Mouse (Mus musculus): ENCODE results near the gene Tbc1d1. TPM values are rescaled to one million over a fixed set of nuclear protein-coding genes. Genes with fewer than 3 reads are reported as not detected.
A peak's percentile ranks its signal among the peaks of the same experiment; 100 is the strongest.

The Tbc1d1 gene
- polyA plus RNA-seq, 1 experiment from 2014 or later = 11.5 TPM

GRCm38 (mm10) chr5:64251435-64251834 lies 95.3 kb downstream of the Tbc1d1 start:
- Histone ChIP-seq H3K27me3 (ENCODE audit: control insufficient read depth, insufficient read depth, low read length) (no peaks in the 10 kb centered on the region), H3K36me3 (ENCODE audit: control insufficient read depth, insufficient read depth, low read length) (no peaks in the 10 kb centered on the region), H3K4me2 (replicated peaks; ENCODE audit: low read depth) (no peak overlapping the region), H3K27ac (replicated peaks) (no peak overlapping the region), H3K9ac (ENCODE audit: low read length) (no peak overlapping the region), H3K4me1 (replicated peaks; ENCODE audit: control insufficient read depth, insufficient read depth) (peaks cover 4% of the 10 kb centered on the region; the same call in 1 of the 2 replicates), H3K9me3 (ENCODE audit: control insufficient read depth, low read length) (no peaks in the 10 kb centered on the region), H3K4me3 (ENCODE audit: low read depth, low read length) (no peak overlapping the region)
- WGBS = 70% methylated on average over 5 of the region's 5 CpGs
- DNase-seq (ENCODE audit: low spot score) (no peak), ATAC-seq (ENCODE audit: low FRiP score, low TSS enrichment) (no peak)
- TF ChIP-seq CTCF (IDR thresholded peaks at IDR 0.05; ENCODE audit: low read depth) = no peak
- no peak for TF ChIP-seq EP300 (optimal IDR thresholded peaks at IDR 0.05)

GRCm38 (mm10) chr5:64254278-64254677 lies 98.2 kb downstream of the Tbc1d1 start:
- H3K4me3 ChIP-seq (ENCODE audit: low read depth, low read length) = no peak overlapping the region
- TF ChIP-seq EP300 (optimal IDR thresholded peaks at IDR 0.05) (no peak), CTCF (IDR thresholded peaks at IDR 0.05; ENCODE audit: low read depth) (no peak)
- no peak for DNase-seq (ENCODE audit: low spot score)
- ATAC-seq (ENCODE audit: low FRiP score, low TSS enrichment) = no peak
- no peak overlapping the region for H3K9ac ChIP-seq (ENCODE audit: low read length)
- H3K36me3 ChIP-seq (ENCODE audit: control insufficient read depth, insufficient read depth, low read length) = peaks cover 2% of the 10 kb centered on the region; the same call in 1 of the 2 replicates
- H3K27me3 ChIP-seq (ENCODE audit: control insufficient read depth, insufficient read depth, low read length) = no peaks in the 10 kb centered on the region
- H3K4me2 ChIP-seq (replicated peaks; ENCODE audit: low read depth) = no peak overlapping the region
- WGBS = 49% methylated on average over 3 of the region's 3 CpGs
- no peaks in the 10 kb centered on the region for H3K9me3 ChIP-seq (ENCODE audit: control insufficient read depth, low read length)
- no peak overlapping the region for H3K27ac ChIP-seq (replicated peaks)
- peaks cover 4% of the 10 kb centered on the region; the same call in 1 of the 2 replicates for H3K4me1 ChIP-seq (replicated peaks; ENCODE audit: control insufficient read depth, insufficient read depth)

- Histone ChIP-seq H3K27ac (replicated peaks) (no peak overlapping the region), H3K4me3 (ENCODE audit: low read depth, low read length) (no peak overlapping the region), H3K4me2 (replicated peaks; ENCODE audit: low read depth) (no peak overlapping the region), H3K9me3 (ENCODE audit: control insufficient read depth, low read length) (no peaks in the 10 kb centered on the region), H3K27me3 (ENCODE audit: control insufficient read depth, insufficient read depth, low read length) (no peaks in the 10 kb centered on the region), H3K4me1 (replicated peaks; ENCODE audit: control insufficient read depth, insufficient read depth) (peaks cover 4% of the 10 kb centered on the region; the same call in 1 of the 2 replicates), H3K9ac (ENCODE audit: low read length) (no peak overlapping the region), H3K36me3 (ENCODE audit: control insufficient read depth, insufficient read depth, low read length) (peaks cover 2% of the 10 kb centered on the region; the same call in 1 of the 2 replicates)
- no peak for ATAC-seq (ENCODE audit: low FRiP score, low TSS enrichment)
- TF ChIP-seq CTCF (IDR thresholded peaks at IDR 0.05; ENCODE audit: low read depth) (no peak), EP300 (optimal IDR thresholded peaks at IDR 0.05) (no peak)
- DNase-seq (ENCODE audit: low spot score) = no peak
- 68% methylated on average over 6 of the region's 6 CpGs for WGBS
Observed at GRCm38 (mm10) chr5:64254988-64255387, 98.9 kb downstream of the Tbc1d1 start.

- no peaks in the 10 kb centered on the region for H3K27me3 ChIP-seq (ENCODE audit: control insufficient read depth, insufficient read depth, low read length)
- TF ChIP-seq CTCF (IDR thresholded peaks at IDR 0.05; ENCODE audit: low read depth) (no peak), EP300 (optimal IDR thresholded peaks at IDR 0.05) (no peak)
- H3K4me1 ChIP-seq (replicated peaks; ENCODE audit: control insufficient read depth, insufficient read depth) = no peaks in the 10 kb centered on the region
- DNase-seq (ENCODE audit: low spot score) (no peak), ATAC-seq (ENCODE audit: low FRiP score, low TSS enrichment) (no peak)
- H3K27ac ChIP-seq (replicated peaks) = no peak overlapping the region
- H3K9me3 ChIP-seq (ENCODE audit: control insufficient read depth, low read length) = no peaks in the 10 kb centered on the region
- WGBS = 90% methylated on average over 11 of the region's 11 CpGs
- H3K36me3 ChIP-seq (ENCODE audit: control insufficient read depth, insufficient read depth, low read length) = no peaks in the 10 kb centered on the region; the same call in 1 of the 2 replicates
- H3K4me2 ChIP-seq (replicated peaks; ENCODE audit: low read depth) = no peak overlapping the region
- no peak overlapping the region for H3K9ac ChIP-seq (ENCODE audit: low read length)
- no peak overlapping the region for H3K4me3 ChIP-seq (ENCODE audit: low read depth, low read length)
Observed at GRCm38 (mm10) chr5:64263348-64263747, 107.2 kb downstream of the Tbc1d1 start.

GRCm38 (mm10) chr5:64263898-64264478 lies 107.9 kb downstream of the Tbc1d1 start:
- Histone ChIP-seq H3K27me3 (ENCODE audit: control insufficient read depth, insufficient read depth, low read length) (no peaks in the 10 kb centered on the region), H3K9ac (ENCODE audit: low read length) (no peak overlapping the region), H3K4me1 (replicated peaks; ENCODE audit: control insufficient read depth, insufficient read depth) (no peaks in the 10 kb centered on the region), H3K4me3 (ENCODE audit: low read depth, low read length) (no peak overlapping the region), H3K27ac (replicated peaks) (no peak overlapping the region), H3K4me2 (replicated peaks; ENCODE audit: low read depth) (no peak overlapping the region), H3K36me3 (ENCODE audit: control insufficient read depth, insufficient read depth, low read length) (no peaks in the 10 kb centered on the region), H3K9me3 (ENCODE audit: control insufficient read depth, low read length) (no peaks in the 10 kb centered on the region)
- ATAC-seq (ENCODE audit: low FRiP score, low TSS enrichment) = peak; percentile 29; the same call in 1 of the 2 replicates
- no peak for TF ChIP-seq CTCF (IDR thresholded peaks at IDR 0.05; ENCODE audit: low read depth)
- no peak for TF ChIP-seq EP300 (optimal IDR thresholded peaks at IDR 0.05)
- 68% methylated on average over 13 of the region's 13 CpGs for WGBS
- no peak for DNase-seq (ENCODE audit: low spot score)

GRCm38 (mm10) chr5:64265145-64265544 lies 109.0 kb downstream of the Tbc1d1 start:
- Histone ChIP-seq H3K9ac (ENCODE audit: low read length) (no peak overlapping the region), H3K4me2 (replicated peaks; ENCODE audit: low read depth) (no peak overlapping the region), H3K4me1 (replicated peaks; ENCODE audit: control insufficient read depth, insufficient read depth) (no peaks in the 10 kb centered on the region), H3K9me3 (ENCODE audit: control insufficient read depth, low read length) (no peaks in the 10 kb centered on the region), H3K27ac (replicated peaks) (no peak overlapping the region), H3K36me3 (ENCODE audit: control insufficient read depth, insufficient read depth, low read length) (no peaks in the 10 kb centered on the region), H3K27me3 (ENCODE audit: control insufficient read depth, insufficient read depth, low read length) (no peaks in the 10 kb centered on the region), H3K4me3 (ENCODE audit: low read depth, low read length) (no peak overlapping the region)
- no peak for ATAC-seq (ENCODE audit: low FRiP score, low TSS enrichment)
- peak; percentile 45 for DNase-seq (ENCODE audit: low spot score)
- no peak for TF ChIP-seq EP300 (optimal IDR thresholded peaks at IDR 0.05)
- TF ChIP-seq CTCF (IDR thresholded peaks at IDR 0.05; ENCODE audit: low read depth) = peak; percentile 70
- WGBS = 24% methylated on average over 3 of the region's 3 CpGs
